Mouse (Mus musculus) hindbrain, embryonic 12.5 days (tissue): ENCODE data around the gene Lrrc75a. TPM values are rescaled to one million over a fixed set of nuclear protein-coding genes. Genes with fewer than 3 reads are reported as not detected.

Experiments
- ATAC-seq: fragments of 200-750 bp; cut with Nextera tagmentation; 2 replicates; pipeline ENCODE4 v1.8.0; 2017; ENCODE audit warnings: moderate TSS enrichment; ENCODE audit not compliant: low FRiP score
- H3K27ac ChIP-seq: fragments of 300-500 bp; sonication (generic); 2 replicates; pipeline ENCODE4 v1.5.1; 2016; ENCODE audit warnings: mild to moderate bottlenecking
- H3K27me3 ChIP-seq: fragments of 300-500 bp; sonication (generic); 2 replicates; pipeline ENCODE4 v1.6.1; 2016; ENCODE audit warnings: mild to moderate bottlenecking
- H3K36me3 ChIP-seq: fragments of 300-500 bp; sonication (generic); 2 replicates; pipeline ENCODE4 v1.6.1; 2016; ENCODE audit warnings: mild to moderate bottlenecking
- H3K4me1 ChIP-seq: fragments of 300-500 bp; sonication (generic); 2 replicates; pipeline ENCODE4 v1.6.1; 2016
- H3K4me2 ChIP-seq: fragments of 300-500 bp; sonication (generic); replicated peaks from 2 replicates; pipeline ENCODE4 v1.6.1; 2016; ENCODE audit warnings: mild to moderate bottlenecking
- H3K4me3 ChIP-seq: fragments of 300-500 bp; sonication (generic); 2 replicates; pipeline ENCODE4 v1.5.1; 2016; ENCODE audit warnings: mild to moderate bottlenecking
- H3K9ac ChIP-seq: fragments of 300-500 bp; sonication (generic); 2 replicates; pipeline ENCODE4 v1.6.1; 2016; ENCODE audit warnings: mild to moderate bottlenecking, moderate library complexity
- H3K9me3 ChIP-seq: fragments of 300-500 bp; sonication (generic); replicated peaks from 2 replicates; pipeline ENCODE4 v1.6.1; 2016; ENCODE audit warnings: mild to moderate bottlenecking
- WGBS: fragments of 180-500 bp; shearing (Covaris S2); methylation state at CpG from one replicate; pipeline ENCODE4 v1.1.7; 2016; 5-methylcytosine and 5-hydroxymethylcytosine counted together
- polyA plus RNA-seq: library from polyadenylated mRNA; unstranded; fragments of >200 nt; fragmentation: Nextera tagmentation; extraction: Ambion mirVana; gene quantifications from 2 replicates; pipeline ENCODE4 v1.2.1, GENCODE M21; 2016

Gene Lrrc75a
- polyA plus RNA-seq, 1 experiment from 2014 or later, result 18.0 TPM

DNA sequence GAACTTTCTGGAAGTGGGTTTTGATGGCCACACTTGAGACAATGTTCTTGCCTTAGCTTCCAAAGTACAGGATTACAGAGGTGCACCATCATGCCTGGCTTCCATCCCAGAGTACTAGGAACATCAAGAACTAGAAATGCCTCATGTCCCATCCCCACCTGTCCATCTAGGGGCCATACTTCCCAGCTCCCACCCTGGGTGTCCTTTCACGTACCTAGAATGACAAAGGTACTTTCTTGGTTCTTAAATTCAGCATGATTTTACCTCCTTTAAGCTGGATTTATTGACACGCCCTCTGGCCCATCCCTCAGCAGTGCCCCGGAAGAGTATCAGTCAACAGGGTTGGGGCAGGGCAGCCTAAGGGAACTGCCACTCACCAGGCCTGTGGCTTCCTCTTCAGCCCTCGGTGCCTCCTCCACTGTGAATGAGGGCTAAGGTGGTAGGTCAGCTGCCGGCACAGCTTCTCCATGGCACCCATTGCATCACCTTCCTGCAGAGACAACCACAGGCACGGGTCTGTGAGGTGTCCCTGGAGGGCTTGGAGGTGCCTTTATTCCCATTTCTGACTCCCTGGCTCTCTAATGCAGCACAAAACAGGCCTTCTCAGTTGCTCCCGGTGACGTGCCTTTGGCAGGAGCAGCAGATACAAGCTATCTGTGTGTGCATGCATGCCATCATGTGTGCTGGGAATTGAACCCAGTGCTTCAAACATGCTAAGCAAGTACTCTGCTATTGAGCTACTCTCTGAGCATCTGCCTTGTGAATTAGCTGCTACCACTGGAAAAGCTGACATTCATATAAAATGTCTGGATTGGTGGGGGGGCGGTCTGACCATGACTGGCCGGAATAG is 39.3 kb downstream of the Lrrc75a start:
- 86% methylated on average over 10 of the region's 10 CpGs for WGBS
- no peak for ATAC-seq
- H3K4me3 ChIP-seq, result no peak overlapping the region
- no peaks in the 10 kb centered on the region for H3K9me3 ChIP-seq
- H3K27me3 ChIP-seq, result no peaks in the 10 kb centered on the region
- no peak overlapping the region for H3K4me2 ChIP-seq
- H3K4me1 ChIP-seq, result peaks cover 46% of the 10 kb centered on the region
- 0 out of 2 replicates have a peak overlapping the region, but pooled peaks have one; percentile 7 for H3K27ac ChIP-seq
- no peak overlapping the region for H3K9ac ChIP-seq
- H3K36me3 ChIP-seq, result peaks cover 63% of the 10 kb centered on the region

GRCm38 (mm10) chr11:62607952-62608201 is 40.4 kb downstream of the Lrrc75a start:
- Histone ChIP-seq H3K9ac (no peak overlapping the region), H3K36me3 (peaks cover 63% of the 10 kb centered on the region), H3K27ac (no peak overlapping the region), H3K9me3 (no peaks in the 10 kb centered on the region), H3K4me1 (peaks cover 44% of the 10 kb centered on the region), H3K4me2 (no peak overlapping the region), H3K27me3 (no peaks in the 10 kb centered on the region), H3K4me3 (no peak overlapping the region)
- 85% methylated on average over 1 of the region's 1 CpGs for WGBS
- ATAC-seq, result no peak

GRCm38 (mm10) chr11:62607170-62607951 is 41.0 kb downstream of the Lrrc75a start:
- Histone ChIP-seq H3K9me3 (no peaks in the 10 kb centered on the region), H3K4me1 (peaks cover 38% of the 10 kb centered on the region), H3K27me3 (no peaks in the 10 kb centered on the region), H3K27ac (no peak overlapping the region), H3K4me2 (no peak overlapping the region), H3K4me3 (no peak overlapping the region), H3K9ac (no peak overlapping the region), H3K36me3 (peaks cover 63% of the 10 kb centered on the region)
- no peak for ATAC-seq
- 68% methylated on average over 10 of the region's 10 CpGs for WGBS

DNA sequence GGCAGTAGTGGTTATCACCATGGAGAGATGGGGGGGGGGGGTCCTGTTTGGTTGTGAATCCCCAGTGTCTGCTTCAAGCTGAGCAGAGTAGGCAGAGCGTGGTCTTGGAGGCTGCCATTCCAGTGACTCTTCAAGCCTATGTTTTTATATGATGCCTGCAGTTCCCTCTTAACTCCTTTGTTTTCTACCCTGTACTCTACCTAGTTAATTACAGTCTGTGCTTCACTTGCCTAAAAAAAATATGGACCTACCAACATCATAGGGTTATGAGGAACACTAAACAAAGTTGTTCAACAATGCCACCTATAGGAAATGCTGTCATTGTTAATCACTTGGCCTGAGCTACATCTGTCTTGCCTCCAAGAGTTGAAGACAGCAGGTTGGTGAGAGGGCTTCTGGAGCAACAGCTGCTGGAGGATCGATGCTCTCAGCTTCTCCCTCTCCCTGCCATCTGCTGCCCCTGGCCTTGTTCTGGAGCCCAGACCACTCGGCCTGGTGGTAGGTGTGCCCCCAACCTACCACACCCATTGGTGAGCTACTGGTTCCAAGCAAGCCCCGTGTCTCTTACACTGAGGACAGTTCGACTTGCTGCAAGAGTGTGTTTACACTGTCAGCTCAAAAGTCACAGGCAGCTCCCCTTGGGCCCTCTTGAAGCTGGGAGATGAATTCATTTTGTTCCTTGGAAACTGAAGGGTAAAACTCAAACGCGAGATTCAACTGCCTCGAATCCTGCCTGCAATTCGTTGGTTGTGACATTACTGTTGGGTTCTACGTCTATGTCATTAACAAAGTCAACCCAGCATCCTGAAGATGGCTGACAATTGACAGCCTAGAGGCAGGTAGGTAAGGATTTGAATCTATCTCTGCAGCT is 41.8 kb downstream of the Lrrc75a start:
- WGBS, result 64% methylated on average over 10 of the region's 10 CpGs
- H3K4me2 ChIP-seq, result 0 out of 2 replicates have a peak overlapping the region, but pooled peaks have one; percentile 90
- H3K4me3 ChIP-seq, result no peak overlapping the region
- H3K27me3 ChIP-seq, result no peaks in the 10 kb centered on the region
- H3K4me1 ChIP-seq, result peaks cover 34% of the 10 kb centered on the region
- peak overlapping the region; percentile 52 for H3K27ac ChIP-seq
- ATAC-seq, result no peak
- no peak overlapping the region for H3K9ac ChIP-seq
- no peaks in the 10 kb centered on the region for H3K9me3 ChIP-seq
- peaks cover 63% of the 10 kb centered on the region for H3K36me3 ChIP-seq

DNA sequence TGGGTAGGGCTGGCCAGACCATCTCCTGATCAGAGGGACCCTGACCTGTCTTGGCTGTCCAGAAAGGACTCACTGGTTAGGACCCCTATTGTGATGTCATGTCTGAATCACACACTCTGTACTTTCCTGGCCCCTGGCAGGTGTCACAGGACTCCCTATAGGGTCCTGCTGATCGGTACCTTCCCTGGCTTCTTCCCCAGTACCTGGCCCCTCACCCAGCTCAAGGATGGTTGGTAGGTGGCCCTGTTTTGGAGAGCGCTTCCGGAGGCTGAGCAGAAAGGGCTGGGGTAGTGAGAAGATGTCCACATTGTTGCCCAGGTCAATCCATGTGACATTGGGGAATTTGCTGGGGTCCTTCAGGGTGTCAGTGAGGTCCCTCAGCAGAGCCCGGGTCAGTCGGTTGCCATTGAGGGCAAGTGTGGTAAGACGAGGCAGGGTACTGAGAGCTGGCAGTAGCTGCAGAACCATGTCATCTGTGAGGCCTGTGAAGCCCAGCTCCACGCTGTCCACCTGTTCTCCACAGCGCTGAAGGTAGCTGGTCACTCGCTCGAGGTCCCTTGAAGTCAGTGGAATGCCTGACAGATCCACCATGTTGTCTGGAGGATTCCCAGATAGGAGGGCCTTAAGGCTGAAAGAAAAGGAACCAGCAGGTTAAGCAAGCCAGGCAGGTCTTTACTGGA is 42.6 kb downstream of the Lrrc75a start:
- peaks cover 63% of the 10 kb centered on the region for H3K36me3 ChIP-seq
- peak overlapping the region; percentile 52 for H3K27ac ChIP-seq
- WGBS, result 45% methylated on average over 10 of the region's 10 CpGs
- peak overlapping the region; percentile 90 for H3K4me2 ChIP-seq
- no peak for ATAC-seq
- peaks cover 34% of the 10 kb centered on the region for H3K4me1 ChIP-seq
- no peaks in the 10 kb centered on the region for H3K9me3 ChIP-seq
- H3K27me3 ChIP-seq, result no peaks in the 10 kb centered on the region
- H3K4me3 ChIP-seq, result 0 out of 2 replicates have a peak overlapping the region, but pooled peaks have one; percentile 86
- peak overlapping the region; percentile 97 for H3K9ac ChIP-seq

GRCm38 (mm10) chr11:62604886-62605618 is 43.3 kb downstream of the Lrrc75a start:
- H3K4me1 ChIP-seq, result peaks cover 34% of the 10 kb centered on the region
- ATAC-seq, result no peak
- no peaks in the 10 kb centered on the region for H3K27me3 ChIP-seq
- peak overlapping the region; percentile 86 for H3K4me3 ChIP-seq
- peak overlapping the region; percentile 52 for H3K27ac ChIP-seq
- peak overlapping the region; percentile 97 for H3K9ac ChIP-seq
- peaks cover 57% of the 10 kb centered on the region for H3K36me3 ChIP-seq
- WGBS, result 21% methylated on average over 3 of the region's 3 CpGs
- H3K9me3 ChIP-seq, result no peaks in the 10 kb centered on the region
- H3K4me2 ChIP-seq, result peak overlapping the region; percentile 90

DNA sequence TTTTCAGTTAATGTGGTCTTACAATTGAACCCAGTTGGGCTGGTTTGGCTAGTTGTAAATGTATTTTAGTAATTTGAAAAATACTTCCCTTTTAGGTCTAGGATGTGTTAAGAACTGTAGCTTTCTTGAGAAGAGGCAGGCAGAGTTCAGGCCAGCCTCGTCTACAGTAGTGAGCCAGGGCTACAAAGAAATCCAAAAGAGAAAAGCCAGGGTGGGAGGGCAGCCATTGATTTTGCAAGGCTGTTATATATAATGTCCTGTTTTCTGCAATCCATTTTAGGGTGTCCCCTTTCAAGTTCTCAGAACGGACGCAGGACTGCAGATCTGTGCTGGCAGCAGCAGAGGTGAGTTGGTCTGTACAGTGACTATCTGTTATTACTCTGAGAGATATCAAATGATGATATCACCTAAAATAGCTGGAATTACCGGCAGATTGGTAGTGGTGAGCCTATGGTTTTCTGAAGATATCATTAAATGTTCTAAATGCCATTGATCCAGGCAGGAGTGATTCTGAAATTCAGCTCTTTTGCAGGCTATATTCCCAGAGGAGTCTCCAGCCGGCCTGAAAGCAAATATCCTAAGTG is 44.1 kb downstream of the Lrrc75a start:
- peak overlapping the region; percentile 97 for H3K9ac ChIP-seq
- peak overlapping the region; percentile 90 for H3K4me2 ChIP-seq
- no peak for ATAC-seq
- WGBS, result 14% methylated on average over 5 of the region's 5 CpGs
- peak overlapping the region; percentile 92; the same call in 1 of the 2 replicates for H3K27ac ChIP-seq
- H3K9me3 ChIP-seq, result no peaks in the 10 kb centered on the region
- H3K27me3 ChIP-seq, result no peaks in the 10 kb centered on the region
- peaks cover 49% of the 10 kb centered on the region for H3K36me3 ChIP-seq
- H3K4me3 ChIP-seq, result peak overlapping the region; percentile 86
- H3K4me1 ChIP-seq, result peaks cover 34% of the 10 kb centered on the region

DNA sequence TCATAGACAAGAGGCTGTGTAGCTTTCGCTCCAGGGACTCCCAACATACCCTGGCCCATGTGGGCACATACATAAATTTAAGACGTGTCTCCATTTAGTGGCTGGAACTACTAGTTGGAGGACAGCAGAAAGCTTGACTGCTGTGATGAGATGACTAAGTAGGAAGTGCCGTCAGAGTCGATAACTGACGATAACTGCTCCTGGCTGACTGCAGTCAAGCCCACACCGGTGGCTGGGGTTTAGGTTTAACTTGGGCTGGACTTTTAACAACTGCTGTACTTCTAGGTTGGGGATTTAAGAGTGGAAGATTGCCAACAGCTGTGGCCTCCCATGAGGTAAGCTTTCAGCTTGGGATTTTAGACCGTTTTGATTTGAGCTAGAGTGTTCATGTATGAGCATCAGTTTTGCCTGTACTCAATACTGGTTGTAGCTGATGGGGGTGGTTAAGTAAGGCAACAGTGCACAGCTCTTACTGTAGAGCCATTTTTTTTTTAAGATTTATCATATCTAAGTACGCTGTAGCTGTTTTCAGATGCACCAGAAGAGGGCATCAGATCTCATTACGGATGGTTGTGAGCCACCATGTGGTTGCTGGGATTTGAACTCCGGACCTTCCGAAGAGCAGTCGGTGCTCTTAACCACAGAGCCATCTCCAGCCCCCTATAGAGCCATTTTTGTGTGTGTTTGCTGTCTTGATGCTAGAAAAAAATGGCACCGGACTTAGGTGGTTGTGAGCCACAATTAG is 44.8 kb downstream of the Lrrc75a start:
- Histone ChIP-seq H3K4me2 (peak overlapping the region; percentile 90), H3K9me3 (no peaks in the 10 kb centered on the region), H3K36me3 (peaks cover 42% of the 10 kb centered on the region), H3K4me3 (peak overlapping the region; percentile 86), H3K4me1 (peaks cover 34% of the 10 kb centered on the region), H3K9ac (peak overlapping the region; percentile 97), H3K27ac (peak overlapping the region; percentile 92), H3K27me3 (no peaks in the 10 kb centered on the region)
- ATAC-seq, result no peak
- under 1% methylated on average over 13 of the region's 13 CpGs for WGBS

DNA sequence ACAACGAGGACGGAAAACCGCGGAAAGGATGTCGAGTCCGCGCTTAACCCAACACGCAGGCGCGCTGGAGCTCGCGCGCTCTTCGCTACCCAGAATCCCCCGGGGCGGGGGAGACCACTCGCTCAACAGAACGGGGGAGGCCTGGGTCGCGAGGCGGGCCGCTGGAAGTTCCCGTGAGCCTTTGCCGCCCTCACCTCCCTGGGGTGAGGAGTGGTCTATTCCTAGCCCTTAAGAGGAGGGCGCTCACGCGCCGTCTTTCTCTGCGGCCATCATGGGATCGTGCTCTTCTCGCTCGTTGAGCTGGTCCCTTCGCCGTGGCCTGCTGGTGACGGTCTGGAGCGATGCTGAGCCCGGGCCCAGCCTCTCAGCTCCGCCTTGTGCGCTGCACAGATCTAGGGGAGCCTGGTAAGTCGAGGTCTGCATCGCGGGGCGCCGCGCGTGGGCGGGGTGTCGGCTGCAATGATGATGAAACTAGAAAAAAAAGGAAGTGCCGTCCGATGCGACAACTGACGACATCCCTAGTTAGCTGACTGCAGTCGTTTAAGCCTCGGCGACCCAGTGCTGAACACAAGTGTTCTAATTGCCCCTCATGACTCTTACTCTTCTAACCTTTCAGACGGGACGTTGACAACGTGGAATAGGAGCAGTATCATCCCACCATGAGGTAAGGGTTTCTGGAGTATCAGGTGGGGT is 45.6 kb downstream of the Lrrc75a start:
- no peaks in the 10 kb centered on the region for H3K9me3 ChIP-seq
- no peaks in the 10 kb centered on the region for H3K27me3 ChIP-seq
- H3K27ac ChIP-seq, result peak overlapping the region; percentile 92
- peak; percentile 95 for ATAC-seq
- H3K9ac ChIP-seq, result peak overlapping the region; percentile 97
- peaks cover 41% of the 10 kb centered on the region for H3K4me1 ChIP-seq
- peaks cover 36% of the 10 kb centered on the region for H3K36me3 ChIP-seq
- peak overlapping the region; percentile 90 for H3K4me2 ChIP-seq
- peak overlapping the region; percentile 86 for H3K4me3 ChIP-seq
- WGBS, result 1% methylated on average over 58 of the region's 58 CpGs
